Mouse (Mus musculus) macrophage (primary cell): ENCODE data around the gene Rlbp1. TPM values are rescaled to one million over a fixed set of nuclear protein-coding genes. Genes with fewer than 3 reads are reported as not detected.

Experiments
- H3K27ac ChIP-seq: fragments of 350-480 bp; formaldehyde crosslinking; 2 replicates; pipeline ENCODE4 v1.9.0; 2021
- H3K36me3 ChIP-seq: fragments of 350-480 bp; formaldehyde crosslinking; 2 replicates; pipeline ENCODE4 v1.9.0; 2021; ENCODE audit errors: inconsistent target
- H3K4me3 ChIP-seq: fragments of 350-480 bp; formaldehyde crosslinking; 2 replicates; pipeline ENCODE4 v1.9.0; 2021; ENCODE audit errors: inconsistent target
- H3K79me2 ChIP-seq: fragments of 350-480 bp; formaldehyde crosslinking; 2 replicates; pipeline ENCODE4 v1.9.0; 2021; ENCODE audit errors: inconsistent target
- WGBS: methylation state at CpG from one replicate; pipeline ENCODE4 v1.1.7; 2026; ENCODE audit warnings: inconsistent platforms; ENCODE audit not compliant: missing documents; 5-methylcytosine and 5-hydroxymethylcytosine counted together
- polyA plus RNA-seq: library from polyadenylated mRNA; stranded (reverse); fragments of 250-400 nt; gene quantifications from 3 replicates; pipeline ENCODE4 v1.2.4, GENCODE M21; 2018; ENCODE audit warnings: inconsistent platforms

Rlbp1 gene
- polyA plus RNA-seq, 1 experiment from 2014 or later, result not detected

DNA sequence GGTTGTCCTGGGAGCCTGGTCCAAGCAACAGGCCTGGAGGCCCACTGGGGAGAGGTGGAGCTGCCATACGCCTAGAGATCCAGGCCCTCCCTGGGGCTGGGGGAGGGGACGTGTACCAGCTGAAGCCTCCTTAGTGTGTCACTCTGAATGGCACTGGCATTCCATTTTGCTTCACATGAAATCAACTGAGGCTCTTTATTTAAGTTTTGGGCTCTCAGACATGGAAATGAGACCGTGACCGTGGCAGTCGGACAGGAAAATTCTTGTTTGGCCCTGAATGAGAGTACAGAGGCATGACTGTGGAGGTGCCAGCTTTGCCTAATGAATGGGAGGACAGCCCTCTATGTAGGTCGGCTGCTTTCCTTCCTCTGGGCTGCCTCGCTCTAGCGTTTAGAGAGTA, 24.6 kb downstream of the Rlbp1 start:
- H3K27ac ChIP-seq, result no peak overlapping the region
- WGBS, result 79% methylated on average over 8 of the region's 8 CpGs
- peaks cover 16% of the 10 kb centered on the region; the same call in 1 of the 2 replicates for H3K36me3 ChIP-seq
- H3K4me3 ChIP-seq, result no peak overlapping the region
- H3K79me2 ChIP-seq, result no peaks in the 10 kb centered on the region

DNA sequence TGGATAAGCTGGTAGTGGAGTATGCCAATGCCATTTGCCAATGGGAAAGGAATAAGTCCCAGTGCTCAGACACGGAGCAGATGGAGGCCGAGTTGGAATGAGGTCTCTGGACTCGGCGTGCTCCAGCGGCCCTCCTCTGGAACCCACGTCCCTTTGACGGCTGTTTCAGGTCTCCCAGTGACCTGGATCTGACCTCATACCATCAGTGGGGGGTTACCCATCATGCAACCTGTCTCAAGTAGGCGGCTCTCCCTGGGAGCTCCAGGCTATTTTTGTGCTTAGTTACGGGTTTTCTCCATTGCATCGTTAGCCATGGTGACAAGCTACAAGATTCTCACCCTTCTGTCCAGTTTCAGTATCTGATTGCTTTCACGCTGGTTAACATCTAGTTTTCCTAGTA, 26.8 kb downstream of the Rlbp1 start:
- 91% methylated on average over 11 of the region's 11 CpGs for WGBS
- Histone ChIP-seq H3K4me3 (no peak overlapping the region), H3K27ac (no peak overlapping the region), H3K79me2 (no peaks in the 10 kb centered on the region), H3K36me3 (peaks cover 30% of the 10 kb centered on the region; the same call in 1 of the 2 replicates)

DNA sequence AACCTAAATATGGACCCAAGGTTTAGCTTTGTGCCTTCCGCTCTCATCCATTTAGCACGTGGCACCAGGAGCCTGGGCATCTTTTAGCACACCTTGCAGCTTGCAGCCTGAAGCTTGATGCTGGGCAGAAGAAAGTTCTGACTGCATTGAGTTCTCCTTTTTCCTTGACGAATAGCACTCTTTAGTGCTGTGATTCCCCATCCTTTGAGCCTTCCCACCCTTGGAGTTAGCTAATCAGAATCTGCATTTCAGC, 27.7 kb downstream of the Rlbp1 start:
- no peaks in the 10 kb centered on the region for H3K79me2 ChIP-seq
- WGBS, result 76% methylated on average over 3 of the region's 3 CpGs
- H3K36me3 ChIP-seq, result peaks cover 36% of the 10 kb centered on the region; the same call in 1 of the 2 replicates
- H3K4me3 ChIP-seq, result no peak overlapping the region
- H3K27ac ChIP-seq, result no peak overlapping the region

DNA sequence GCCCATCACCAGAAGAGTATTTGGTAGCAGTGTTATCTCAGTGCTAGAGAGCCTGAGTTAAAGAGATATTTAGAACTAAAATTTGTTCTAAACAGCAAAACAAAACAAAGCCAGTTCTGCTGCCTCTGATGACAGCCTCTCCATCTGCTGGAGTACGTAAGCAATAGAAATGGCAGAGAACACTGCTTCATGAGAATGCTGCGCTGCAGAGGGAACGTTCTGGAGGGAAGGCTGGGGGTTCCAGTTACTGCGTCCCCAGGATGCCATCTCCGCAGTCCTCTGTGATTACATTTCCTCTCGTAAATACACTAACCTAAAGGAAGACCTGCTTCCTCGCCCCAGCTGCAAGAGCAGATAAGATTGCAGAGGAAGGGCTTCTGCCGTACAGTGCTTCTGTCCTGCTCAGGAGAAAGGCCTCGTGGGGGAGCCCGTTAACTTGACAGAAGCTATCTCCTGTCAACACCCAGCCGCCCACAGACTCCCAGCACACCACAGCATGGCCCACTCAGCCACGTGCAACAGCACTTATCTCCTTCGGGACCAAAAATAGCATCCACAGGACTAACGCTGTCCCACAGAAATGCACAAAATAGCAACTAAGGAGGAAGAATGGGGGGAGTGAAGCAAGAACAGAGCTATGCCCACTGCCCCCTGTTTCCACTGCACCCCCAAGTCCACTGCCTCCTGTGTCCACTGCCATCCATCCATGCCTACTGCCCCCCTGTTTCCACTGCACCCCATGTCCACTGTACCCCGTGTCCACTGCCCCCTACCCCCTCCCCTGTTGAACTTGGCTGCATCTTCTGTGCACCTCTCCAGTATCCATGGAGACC, 28.3 kb downstream of the Rlbp1 start:
- peaks cover 40% of the 10 kb centered on the region; the same call in 1 of the 2 replicates for H3K36me3 ChIP-seq
- H3K4me3 ChIP-seq, result no peak overlapping the region
- WGBS, result 47% methylated on average over 15 of the region's 15 CpGs
- H3K27ac ChIP-seq, result no peak overlapping the region
- no peaks in the 10 kb centered on the region for H3K79me2 ChIP-seq

DNA sequence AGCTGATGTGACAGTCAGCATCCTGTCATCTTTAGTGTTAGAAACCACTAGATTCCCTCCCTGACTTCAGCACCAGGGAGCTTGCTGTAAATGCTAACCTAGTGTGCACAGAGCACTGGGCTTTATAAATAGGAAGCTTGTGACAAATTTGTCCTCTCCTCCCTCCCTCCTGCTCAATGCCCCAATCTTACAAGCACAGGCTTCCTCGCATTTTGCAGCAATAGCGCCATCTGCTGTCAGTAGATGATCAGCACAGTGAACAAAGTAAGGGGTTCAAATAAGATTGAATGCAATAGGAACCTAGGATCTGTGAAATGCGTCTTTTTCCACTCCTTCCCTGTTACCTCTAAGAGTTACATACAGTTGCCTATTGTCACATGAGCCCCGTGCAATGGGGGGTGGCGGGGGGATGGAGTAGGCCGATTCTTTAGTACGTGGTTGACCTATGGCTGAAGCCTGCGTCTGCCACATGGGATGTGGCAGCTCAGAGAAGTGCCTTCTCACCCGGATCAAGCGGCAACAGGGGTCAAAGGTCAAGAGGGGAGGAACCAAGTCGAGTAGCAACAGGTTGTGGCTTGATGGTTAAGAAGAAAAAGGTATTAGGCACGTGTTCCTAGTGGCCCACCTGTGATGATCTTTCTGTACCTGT, 37.0 kb downstream of the Rlbp1 start:
- no peak overlapping the region for H3K27ac ChIP-seq
- peaks cover 44% of the 10 kb centered on the region; the same call in 1 of the 2 replicates for H3K36me3 ChIP-seq
- no peaks in the 10 kb centered on the region for H3K79me2 ChIP-seq
- 58% methylated on average over 12 of the region's 12 CpGs for WGBS
- no peak overlapping the region for H3K4me3 ChIP-seq

DNA sequence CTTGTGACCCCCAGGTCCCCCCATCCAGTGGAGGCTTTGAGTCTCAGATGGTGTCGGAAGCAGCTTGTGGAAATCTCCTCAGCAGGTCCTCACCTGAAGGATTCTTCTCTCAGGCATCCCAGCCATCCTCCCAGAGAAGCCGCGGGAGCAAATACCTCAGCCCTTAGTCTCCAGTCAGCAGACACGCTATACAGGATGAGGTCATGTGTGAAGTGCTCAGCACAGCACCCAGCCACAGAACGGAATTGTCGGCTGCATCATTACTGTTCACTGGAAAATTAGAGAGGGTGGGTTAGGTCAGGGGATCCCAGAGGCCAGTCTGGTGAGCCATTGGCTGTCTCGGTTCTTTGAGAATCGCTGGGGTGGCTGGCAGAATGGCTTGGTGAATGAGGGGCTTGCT, 38.0 kb downstream of the Rlbp1 start:
- peaks cover 35% of the 10 kb centered on the region; the same call in 1 of the 2 replicates for H3K36me3 ChIP-seq
- H3K27ac ChIP-seq, result no peak overlapping the region
- H3K79me2 ChIP-seq, result no peaks in the 10 kb centered on the region
- 96% methylated on average over 8 of the region's 8 CpGs for WGBS
- no peak overlapping the region for H3K4me3 ChIP-seq

DNA sequence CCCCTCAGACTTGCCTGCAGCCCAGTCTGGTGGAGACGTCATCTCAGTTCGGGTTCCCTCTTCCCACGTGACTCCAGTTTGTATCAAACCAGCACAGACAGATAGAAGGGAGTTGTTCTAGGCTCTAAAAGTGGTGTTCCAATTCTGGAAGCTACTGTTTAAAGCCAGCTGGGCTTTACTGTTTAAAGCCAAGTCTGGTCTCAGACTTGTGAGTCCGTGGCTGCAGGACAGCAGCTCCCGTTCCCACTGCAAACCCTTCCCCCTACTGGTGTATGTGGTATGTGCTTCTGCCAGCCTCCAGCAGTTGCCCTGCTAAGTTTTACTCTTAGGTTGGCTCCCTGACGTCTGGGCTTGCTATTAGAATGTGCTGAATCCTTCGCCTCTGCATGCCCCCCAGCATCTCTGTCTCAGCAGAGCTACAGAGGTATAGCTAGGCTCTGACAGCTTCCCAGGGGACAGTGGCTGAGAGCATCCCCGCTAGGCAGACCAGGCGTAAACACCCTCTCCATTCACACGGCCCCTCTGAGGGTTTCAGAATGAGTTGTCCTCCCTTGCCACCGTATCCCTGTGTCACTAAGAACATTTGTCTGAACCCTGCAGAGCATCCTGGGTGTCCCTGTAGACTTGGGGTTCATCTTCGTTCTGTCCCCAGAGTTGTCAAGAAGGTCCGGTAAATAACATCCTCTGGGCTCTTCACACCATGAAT, 39.6 kb downstream of the Rlbp1 start:
- Histone ChIP-seq H3K4me3 (no peak overlapping the region), H3K27ac (no peak overlapping the region), H3K79me2 (no peaks in the 10 kb centered on the region), H3K36me3 (peaks cover 33% of the 10 kb centered on the region; the same call in 1 of the 2 replicates)
- 87% methylated on average over 13 of the region's 13 CpGs for WGBS

DNA sequence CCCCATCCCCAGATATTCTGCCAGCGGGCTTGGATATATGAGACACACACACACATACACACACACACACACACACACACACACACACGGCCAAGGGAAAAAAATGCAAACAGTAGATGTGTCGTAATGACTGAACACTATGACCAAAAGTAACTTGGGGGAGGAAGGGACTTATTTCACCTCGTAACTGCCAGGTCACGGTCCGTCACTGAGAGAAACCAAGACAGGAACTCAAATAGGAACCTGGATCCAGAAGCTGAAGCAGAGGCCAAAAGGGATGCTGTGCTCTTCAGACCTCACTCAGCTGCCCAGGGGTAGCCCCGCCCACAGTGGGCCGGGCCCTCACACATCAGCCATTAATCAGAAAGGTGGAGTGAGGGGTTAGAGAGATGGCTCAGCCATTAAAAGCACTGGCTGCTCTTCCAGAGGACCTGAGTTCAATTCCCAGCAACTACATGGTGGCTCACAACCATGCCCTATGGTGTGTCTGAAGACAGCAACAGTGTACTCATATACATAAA, 40.2 kb downstream of the Rlbp1 start:
- H3K36me3 ChIP-seq, result peaks cover 32% of the 10 kb centered on the region; the same call in 1 of the 2 replicates
- H3K4me3 ChIP-seq, result no peak overlapping the region
- 68% methylated on average over 8 of the region's 8 CpGs for WGBS
- H3K79me2 ChIP-seq, result no peaks in the 10 kb centered on the region
- no peak overlapping the region for H3K27ac ChIP-seq

DNA sequence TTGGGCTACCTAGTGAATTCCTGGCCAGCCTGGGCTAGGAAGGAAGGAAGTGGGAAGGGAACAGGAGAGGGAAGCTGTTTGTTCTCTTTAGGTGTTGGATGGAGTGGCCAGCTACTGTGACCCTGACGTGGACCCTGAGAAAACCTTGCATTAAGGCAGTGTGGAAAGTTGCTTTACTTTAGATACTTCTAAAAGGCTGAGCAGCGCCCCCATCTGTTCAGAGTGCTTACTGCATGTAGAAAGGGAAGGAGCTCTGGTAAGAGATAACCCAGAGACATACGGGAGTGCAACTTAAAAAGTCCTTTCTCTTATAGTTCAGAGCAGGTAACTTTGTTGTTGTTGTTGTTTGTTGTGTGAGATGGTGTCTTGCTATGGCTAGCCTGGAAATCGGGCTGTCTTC, 40.9 kb downstream of the Rlbp1 start:
- Histone ChIP-seq H3K79me2 (no peaks in the 10 kb centered on the region), H3K27ac (no peak overlapping the region), H3K36me3 (peaks cover 25% of the 10 kb centered on the region; the same call in 1 of the 2 replicates), H3K4me3 (no peak overlapping the region)
- WGBS, result 48% methylated on average over 4 of the region's 4 CpGs

DNA sequence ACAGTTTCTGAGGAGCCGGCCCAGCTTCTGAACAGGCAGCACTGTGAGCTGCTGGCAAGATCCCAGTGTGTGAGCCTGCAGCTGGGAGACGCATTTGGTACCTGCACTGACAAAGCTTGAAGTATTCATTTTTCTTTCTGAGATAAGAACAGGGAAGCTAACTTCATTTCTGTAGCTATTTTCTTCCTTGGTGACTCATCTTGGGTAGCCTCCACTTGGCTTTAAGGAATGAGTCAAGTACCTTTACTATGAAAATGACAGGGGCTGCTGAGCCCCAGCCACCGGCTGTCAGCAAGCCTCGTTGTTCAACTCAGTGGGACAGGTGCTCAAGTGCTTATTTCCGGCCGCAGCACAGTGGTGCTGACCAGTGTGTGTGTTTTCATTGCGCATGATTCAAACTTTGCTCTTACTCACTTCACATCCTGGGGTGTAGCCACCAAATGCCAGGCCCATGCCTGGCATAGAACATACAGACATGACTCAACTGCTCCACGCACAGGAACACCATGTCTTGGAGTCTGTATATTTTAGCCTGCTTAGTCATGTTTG, 50.4 kb downstream of the Rlbp1 start:
- Histone ChIP-seq H3K36me3 (no peaks in the 10 kb centered on the region), H3K4me3 (no peak overlapping the region), H3K79me2 (no peaks in the 10 kb centered on the region), H3K27ac (no peak overlapping the region)
- WGBS, result 96% methylated on average over 8 of the region's 8 CpGs

DNA sequence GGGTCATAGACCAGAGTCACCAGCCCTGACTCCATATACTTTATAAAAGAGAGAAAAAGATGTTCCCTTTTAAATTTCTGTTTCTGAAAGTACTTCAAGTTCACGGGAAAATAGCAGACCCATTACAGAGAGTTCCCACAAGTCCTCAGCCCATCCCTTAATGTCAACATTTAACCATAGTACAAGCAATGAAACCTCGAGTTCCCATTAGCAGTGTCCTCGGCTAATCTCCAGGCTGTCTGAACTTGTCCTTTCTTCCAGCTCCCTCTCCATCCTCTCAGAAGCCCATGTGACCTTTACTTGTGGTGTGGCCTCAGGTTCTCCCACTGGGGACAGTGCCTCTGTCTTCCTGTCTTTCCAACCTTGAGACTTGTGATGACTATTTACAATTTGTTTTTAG, 53.4 kb downstream of the Rlbp1 start:
- Histone ChIP-seq H3K27ac (no peak overlapping the region), H3K4me3 (no peak overlapping the region), H3K79me2 (no peaks in the 10 kb centered on the region), H3K36me3 (no peaks in the 10 kb centered on the region)
- 91% methylated on average over 3 of the region's 3 CpGs for WGBS

DNA sequence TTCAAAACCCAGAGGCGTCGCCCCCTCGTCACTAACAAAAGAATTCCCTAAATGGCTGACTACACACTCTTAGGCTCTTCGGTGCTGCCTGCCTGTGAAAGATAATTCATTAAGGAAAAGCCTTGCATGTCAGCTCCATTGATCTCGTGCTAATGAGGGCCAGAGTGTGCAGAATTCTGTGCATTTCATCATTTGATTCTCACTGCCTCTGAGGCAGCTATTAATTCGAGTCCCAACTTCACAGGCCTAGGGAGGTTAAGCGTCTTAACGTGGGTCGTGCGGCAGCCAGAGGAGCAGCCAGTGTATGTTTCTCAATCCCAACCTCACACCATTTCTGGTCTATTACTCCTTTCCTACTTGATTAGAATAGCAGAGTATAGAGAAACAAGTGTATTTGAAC, 55.7 kb downstream of the Rlbp1 start:
- H3K36me3 ChIP-seq, result peaks cover 10% of the 10 kb centered on the region
- H3K4me3 ChIP-seq, result no peak overlapping the region
- H3K27ac ChIP-seq, result no peak overlapping the region
- H3K79me2 ChIP-seq, result no peaks in the 10 kb centered on the region
- 87% methylated on average over 10 of the region's 10 CpGs for WGBS

DNA sequence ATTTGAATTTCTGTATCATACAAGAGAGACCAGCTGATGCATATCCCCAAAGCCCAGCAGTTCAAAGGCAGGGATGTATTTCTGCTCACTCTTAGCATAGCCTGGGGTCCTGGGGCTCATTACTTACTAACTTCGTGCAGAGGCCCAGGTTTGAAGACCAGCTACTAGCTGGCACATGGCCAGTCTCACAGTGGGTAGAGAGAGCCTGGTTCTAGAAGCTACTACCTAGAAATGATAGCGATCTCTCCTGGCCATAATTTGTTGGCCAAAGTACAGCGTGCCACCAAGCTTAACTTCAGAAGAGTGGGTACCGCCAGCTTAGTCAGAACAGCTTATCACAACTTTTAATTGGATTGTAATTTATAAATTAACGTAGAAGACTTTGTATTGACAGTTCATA, 58.1 kb downstream of the Rlbp1 start:
- 97% methylated on average over 5 of the region's 5 CpGs for WGBS
- Histone ChIP-seq H3K27ac (no peak overlapping the region), H3K4me3 (no peak overlapping the region), H3K36me3 (peaks cover 30% of the 10 kb centered on the region), H3K79me2 (no peaks in the 10 kb centered on the region)
